Mouse (Mus musculus) myocyte (in vitro differentiated cells): Measurements from ENCODE around the gene Tbc1d23. TPM values are rescaled to one million over a fixed set of nuclear protein-coding genes. Genes with fewer than 3 reads are reported as not detected.
A peak's percentile ranks its signal among the peaks of the same experiment; 100 is the strongest.
"Not testable (repeated sequence)": the region's sequence is repeated elsewhere in the genome, so short reads cannot be mapped to it uniquely, and the experiment has no call there.

ENCODE experiments used
- H3K27me3 ChIP-seq: one replicate; pipeline ENCODE4 v1.6.1; 2011; ENCODE audit not compliant: control insufficient read depth, insufficient read depth, insufficient read length
- H3K36me3 ChIP-seq: one replicate; pipeline ENCODE4 v1.6.1; 2011; ENCODE audit not compliant: control insufficient read depth, insufficient read depth
- H3K4me2 ChIP-seq: one replicate; pipeline ENCODE4 v1.6.1; 2011; ENCODE audit warnings: low read depth, control low read depth
- H3K4me3 ChIP-seq: one replicate; pipeline ENCODE4 v1.5.1; 2011; ENCODE audit warnings: mild to moderate bottlenecking, control low read depth, moderate library complexity
- H3K79me2 ChIP-seq: one replicate; pipeline ENCODE4 v1.6.1; 2011; ENCODE audit not compliant: control insufficient read depth, insufficient read depth
- H3ac ChIP-seq: one replicate; pipeline ENCODE4 v1.6.1; 2011; ENCODE audit not compliant: control insufficient read depth, insufficient read length
- CEBPB ChIP-seq: IDR thresholded peaks from 2 replicates; pipeline ENCODE4 v1.6.1; 2011; ENCODE audit warnings: mild to moderate bottlenecking, moderate library complexity; ENCODE audit not compliant: poor library complexity, insufficient read depth, severe bottlenecking
- E2F4 ChIP-seq: IDR thresholded peaks from one replicate; pipeline ENCODE4 v1.6.1; 2011; ENCODE audit warnings: mild to moderate bottlenecking, control low read depth, moderate library complexity; ENCODE audit not compliant: insufficient read depth
- MAX ChIP-seq: IDR thresholded peaks from one replicate; pipeline ENCODE4 v1.6.1; 2011; ENCODE audit warnings: low read depth, mild to moderate bottlenecking, control low read depth
- MYOD1 ChIP-seq, 3 experiments: IDR thresholded peaks; one replicate each; pipeline ENCODE4 v1.6.1; 2011; ENCODE audit warnings: control low read depth in 2 of 3, low read depth in 2 of 3, mild to moderate bottlenecking in 2 of 3, moderate library complexity in 1 of 3; ENCODE audit not compliant: insufficient read length in 2 of 3, control insufficient read depth in 1 of 3
- MYOG ChIP-seq, 3 experiments: IDR thresholded peaks; one replicate each; pipeline ENCODE4 v1.6.1; 2011; ENCODE audit warnings: control low read depth in 2 of 3, low read depth in 2 of 3, mild to moderate bottlenecking in 2 of 3; ENCODE audit not compliant: insufficient read length in 2 of 3, control insufficient read depth in 1 of 3, insufficient read depth in 1 of 3
- POLR2A ChIP-seq: IDR thresholded peaks from one replicate; pipeline ENCODE4 v1.6.1; 2011; ENCODE audit warnings: low read depth, mild to moderate bottlenecking, control low read depth, moderate library complexity; ENCODE audit not compliant: insufficient read length
- POLR2AphosphoS2 ChIP-seq: IDR thresholded peaks from one replicate; pipeline ENCODE4 v1.6.1; 2011; ENCODE audit warnings: low read depth, control low read depth; ENCODE audit not compliant: insufficient read length
- REST ChIP-seq: IDR thresholded peaks from one replicate; pipeline ENCODE4 v1.6.1; 2011; ENCODE audit warnings: mild to moderate bottlenecking, control low read depth, moderate library complexity; ENCODE audit not compliant: insufficient read depth, insufficient read length
- SRF ChIP-seq: IDR thresholded peaks from one replicate; pipeline ENCODE4 v1.6.1; 2011; ENCODE audit warnings: low read depth; ENCODE audit not compliant: control insufficient read depth, insufficient read length
- TCF12 ChIP-seq: IDR thresholded peaks from one replicate; pipeline ENCODE4 v1.6.1; 2011; ENCODE audit warnings: mild to moderate bottlenecking, control low read depth; ENCODE audit not compliant: poor library complexity, insufficient read depth, severe bottlenecking
- TCF3 ChIP-seq: IDR thresholded peaks from one replicate; pipeline ENCODE4 v1.6.1; 2011; ENCODE audit warnings: low read depth, control low read depth; ENCODE audit not compliant: insufficient read length
- USF1 ChIP-seq: IDR thresholded peaks from one replicate; pipeline ENCODE4 v1.6.1; 2011; ENCODE audit warnings: low read depth, mild to moderate bottlenecking, control low read depth, moderate library complexity
- polyA plus RNA-seq: library from polyadenylated mRNA; unstranded; fragments of >200 nt; fragmentation: generic; extraction: Trizol; gene quantifications from one replicate; pipeline ENCODE4 v1.2.1, GENCODE M21; 2012; ENCODE audit warnings: missing spikeins

Tbc1d23 gene
- polyA plus RNA-seq, 1 experiment: 9.6 TPM

DNA sequence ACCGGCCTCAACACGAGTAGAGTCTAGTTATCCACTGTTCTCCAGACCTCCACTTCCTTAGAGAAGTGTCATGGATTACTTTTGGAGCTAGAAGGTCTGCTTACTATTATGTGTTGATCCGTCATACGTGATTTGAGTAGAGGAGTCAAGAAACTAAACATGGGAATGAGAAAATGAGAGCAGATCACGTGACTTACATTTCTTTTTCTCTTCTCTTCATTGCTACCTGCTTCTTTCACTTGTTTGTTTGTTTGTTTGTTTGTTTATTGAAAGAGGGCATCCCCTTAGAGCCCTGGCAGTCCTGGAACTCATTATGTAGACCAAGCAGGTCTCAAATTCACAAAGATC is 11.5 kb upstream of the Tbc1d23 start:
- Histone ChIP-seq H3K36me3 (no peaks in the 10 kb centered on the region), H3ac (no peak overlapping the region), H3K4me2 (no peak overlapping the region), H3K79me2 (no peaks in the 10 kb centered on the region), H3K4me3 (no peak overlapping the region), H3K27me3 (no peaks in the 10 kb centered on the region)
- TF ChIP-seq USF1 (peak; percentile 31), TCF12 (no peak)

DNA sequence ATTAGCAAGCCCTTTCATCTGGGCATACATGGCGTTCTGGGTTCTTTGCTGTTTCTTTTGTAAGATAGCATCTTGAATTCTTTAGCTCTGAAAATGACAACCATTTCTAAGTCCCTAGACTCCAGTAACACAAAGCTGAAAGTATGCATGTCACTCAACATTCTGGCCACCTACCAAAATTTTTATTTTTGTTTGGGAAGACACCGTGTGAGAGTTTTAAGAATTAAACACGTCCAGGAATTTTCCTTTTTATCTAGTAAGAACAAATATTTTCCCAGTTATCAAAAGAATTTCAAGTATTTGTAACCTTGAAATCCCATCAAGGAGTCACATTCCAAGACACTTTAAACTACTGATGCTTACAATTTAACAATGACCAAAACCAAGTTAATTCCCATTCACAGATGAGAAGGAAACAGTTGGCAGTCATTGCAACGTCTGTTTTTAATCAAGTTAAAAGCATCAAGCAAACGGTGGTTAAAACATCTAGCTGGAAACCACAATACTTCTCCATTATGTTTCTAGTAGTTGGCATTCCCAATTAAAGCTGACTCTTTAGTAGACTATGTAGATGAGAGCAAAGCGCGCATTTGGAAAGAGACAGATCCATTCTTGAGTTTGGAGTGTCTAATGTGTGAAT is 4.7 kb upstream of the Tbc1d23 start:
- H3K27me3 ChIP-seq: no peaks in the 10 kb centered on the region
- H3K4me3 ChIP-seq: no peak overlapping the region
- no peaks in the 10 kb centered on the region for H3K79me2 ChIP-seq
- TF ChIP-seq E2F4 (no peak), CEBPB (no peak), TCF12 (no peak), MYOD1 (IDR thresholded peaks at IDR 0.05; ENCODE audit: control insufficient read depth in 1 of 3, insufficient read length in 2 of 3, low read depth in 2 of 3) (no peak), SRF (no peak), USF1 (no peak), REST (no peak), POLR2AphosphoS2 (no peak), MYOG (IDR thresholded peaks at IDR 0.05; ENCODE audit: control insufficient read depth in 1 of 3, insufficient read depth in 1 of 3, insufficient read length in 2 of 3, low read depth in 2 of 3) (no peak)
- no peak overlapping the region for H3ac ChIP-seq
- H3K36me3 ChIP-seq: no peaks in the 10 kb centered on the region
- peak overlapping the region; percentile 49 for H3K4me2 ChIP-seq

GRCm38 (mm10) chr16:57231937-57232310 is 620 bp upstream of the Tbc1d23 start:
- not testable (repeated sequence) for H3K27me3 ChIP-seq, H3ac ChIP-seq, H3K36me3 ChIP-seq
- Histone ChIP-seq H3K4me3 (peak overlapping the region; percentile 76), H3K79me2 (peaks cover 28% of the 10 kb centered on the region), H3K4me2 (peak overlapping the region; percentile 68)

DNA sequence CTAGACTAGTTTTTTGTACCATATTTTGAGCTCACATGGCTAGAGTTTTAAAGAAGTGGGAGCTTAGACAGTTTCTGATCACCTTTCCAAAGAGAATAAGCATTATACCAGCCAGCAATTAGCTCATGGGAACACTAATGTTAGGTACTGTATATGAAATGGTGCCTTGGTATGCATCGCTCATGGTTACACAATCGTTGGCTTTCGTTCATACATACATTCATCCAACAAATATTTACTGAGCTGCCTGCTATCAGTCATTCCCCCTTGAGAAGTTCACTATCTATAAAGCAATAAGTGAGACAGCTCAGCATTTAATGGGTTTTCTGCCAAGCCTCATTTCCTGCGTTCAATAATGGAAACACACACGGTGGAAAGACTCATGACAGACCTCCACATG is 4.9 kb downstream of the Tbc1d23 start:
- Histone ChIP-seq H3K4me3 (no peak overlapping the region), H3ac (no peak overlapping the region), H3K36me3 (no peaks in the 10 kb centered on the region), H3K4me2 (no peak overlapping the region), H3K27me3 (no peaks in the 10 kb centered on the region), H3K79me2 (peaks cover 52% of the 10 kb centered on the region)
- TF ChIP-seq POLR2AphosphoS2 (no peak), USF1 (no peak), CEBPB (no peak), MYOD1 (IDR thresholded peaks at IDR 0.05; ENCODE audit: control insufficient read depth in 1 of 3, insufficient read length in 2 of 3, low read depth in 2 of 3) (no peak), TCF3 (no peak), REST (no peak), MYOG (IDR thresholded peaks at IDR 0.05; ENCODE audit: control insufficient read depth in 1 of 3, insufficient read depth in 1 of 3, insufficient read length in 2 of 3, low read depth in 2 of 3) (no peak), MAX (no peak), E2F4 (no peak), TCF12 (no peak), POLR2A (no peak), SRF (no peak)

DNA sequence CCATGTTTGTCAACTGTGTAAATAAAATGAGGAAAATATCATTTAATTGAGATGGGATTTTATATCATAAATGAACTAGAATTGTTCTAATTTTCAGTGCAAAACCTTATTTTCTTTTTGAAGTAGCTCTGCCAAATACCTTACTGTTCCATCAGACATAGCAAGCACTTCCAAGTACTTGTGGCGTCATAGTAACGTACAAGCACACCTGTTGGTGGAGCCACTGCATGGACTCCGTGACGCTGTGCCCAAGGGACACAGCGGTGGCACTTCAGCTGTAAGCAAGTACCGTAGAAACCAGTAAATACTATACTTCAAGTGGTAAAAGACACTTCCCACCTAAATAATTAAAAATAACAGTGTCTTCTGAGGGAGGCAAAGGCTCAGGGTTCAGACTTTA is 10.9 kb downstream of the Tbc1d23 start:
- Histone ChIP-seq H3K27me3 (no peaks in the 10 kb centered on the region), H3K79me2 (peaks cover 22% of the 10 kb centered on the region), H3K36me3 (peaks cover 3% of the 10 kb centered on the region), H3ac (no peak overlapping the region), H3K4me3 (no peak overlapping the region), H3K4me2 (no peak overlapping the region)
- TF ChIP-seq USF1 (no peak), MYOD1 (IDR thresholded peaks at IDR 0.05; ENCODE audit: control insufficient read depth in 1 of 3, insufficient read length in 2 of 3, low read depth in 2 of 3) (no peak), MYOG (IDR thresholded peaks at IDR 0.05; ENCODE audit: control insufficient read depth in 1 of 3, insufficient read depth in 1 of 3, insufficient read length in 2 of 3, low read depth in 2 of 3) (no peak)

GRCm38 (mm10) chr16:57215957-57216356 is 15.3 kb downstream of the Tbc1d23 start:
- Histone ChIP-seq H3K79me2 (peaks cover 3% of the 10 kb centered on the region), H3K36me3 (peaks cover 13% of the 10 kb centered on the region), H3K4me3 (no peak overlapping the region), H3ac (no peak overlapping the region), H3K4me2 (no peak overlapping the region), H3K27me3 (no peaks in the 10 kb centered on the region)
- TF ChIP-seq MYOG (IDR thresholded peaks at IDR 0.05; ENCODE audit: control insufficient read depth in 1 of 3, insufficient read depth in 1 of 3, insufficient read length in 2 of 3, low read depth in 2 of 3) (no peak), POLR2AphosphoS2 (no peak), USF1 (no peak), SRF (no peak), MAX (no peak), MYOD1 (IDR thresholded peaks at IDR 0.05; ENCODE audit: control insufficient read depth in 1 of 3, insufficient read length in 2 of 3, low read depth in 2 of 3) (no peak), TCF3 (no peak), TCF12 (no peak)
